Mouse (Mus musculus): ENCODE results near the gene Usb1.
"Not testable (repeated sequence)": the region's sequence is repeated elsewhere in the genome, so short reads cannot be mapped to it uniquely, and the experiment has no call there.

Usb1 gene

GRCm38 (mm10) chr8:95374429-95374828 lies 42.3 kb downstream of the Usb1 start:
- DNase-seq (ENCODE audit: low spot score) = no peak

DNA sequence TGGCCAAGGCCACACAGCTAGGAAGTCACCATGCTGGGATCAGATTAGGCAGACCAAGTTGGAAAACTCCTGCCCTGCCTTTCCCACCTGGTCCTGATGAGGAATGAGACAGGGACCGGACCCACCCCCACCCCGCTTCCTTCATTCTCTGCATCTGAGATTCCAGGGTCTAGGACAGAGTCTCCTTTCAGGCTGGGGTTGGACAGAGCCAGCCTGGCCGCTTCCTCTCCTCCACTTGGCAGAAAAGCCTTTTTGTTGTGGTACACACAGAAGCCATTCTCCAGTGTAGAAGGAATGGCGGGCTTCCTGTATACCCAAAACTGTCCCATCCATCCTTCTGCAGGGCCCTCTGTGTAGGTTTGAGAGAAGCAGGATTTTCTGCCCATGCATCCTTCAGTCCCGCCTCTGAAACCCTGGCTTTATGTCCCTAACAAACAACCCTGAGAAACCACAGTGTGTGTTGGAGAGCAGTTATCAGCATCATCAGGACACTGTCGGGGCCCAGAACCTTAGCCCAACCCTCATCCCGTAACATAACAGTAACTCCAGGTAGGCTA lies 43.4 kb downstream of the Usb1 start:
- no peak for DNase-seq (ENCODE audit: low spot score)

- no peak for DNase-seq (ENCODE audit: low spot score)
Measured at GRCm38 (mm10) chr8:95376309-95376999, 44.4 kb downstream of the Usb1 start.

- no peak for DNase-seq (ENCODE audit: low spot score)
Measured at GRCm38 (mm10) chr8:95377101-95377500, 45.0 kb downstream of the Usb1 start.

- DNase-seq (ENCODE audit: low spot score) = no peak
Measured at GRCm38 (mm10) chr8:95377863-95378291, 45.8 kb downstream of the Usb1 start.

DNA sequence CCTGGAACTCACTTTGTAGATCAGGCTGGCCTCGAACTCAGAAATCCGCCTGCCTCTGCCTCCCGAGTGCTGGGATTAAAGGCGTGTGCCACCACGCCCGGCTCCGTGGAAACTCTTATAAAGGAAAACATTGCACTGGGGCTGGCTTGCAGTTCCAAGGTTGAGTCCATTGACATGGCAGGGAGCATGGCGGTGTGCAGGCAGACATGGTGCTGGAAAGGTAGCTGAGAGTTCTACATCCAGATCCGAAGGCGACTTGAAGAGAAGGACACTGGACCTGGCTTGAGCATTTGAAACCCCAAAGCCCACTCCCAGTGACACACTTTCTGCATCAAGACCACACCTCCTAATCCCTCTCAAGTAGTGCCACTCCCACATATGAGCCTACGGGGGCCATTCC lies 46.8 kb downstream of the Usb1 start:
- DNase-seq (ENCODE audit: low spot score) = not testable (repeated sequence)

DNA sequence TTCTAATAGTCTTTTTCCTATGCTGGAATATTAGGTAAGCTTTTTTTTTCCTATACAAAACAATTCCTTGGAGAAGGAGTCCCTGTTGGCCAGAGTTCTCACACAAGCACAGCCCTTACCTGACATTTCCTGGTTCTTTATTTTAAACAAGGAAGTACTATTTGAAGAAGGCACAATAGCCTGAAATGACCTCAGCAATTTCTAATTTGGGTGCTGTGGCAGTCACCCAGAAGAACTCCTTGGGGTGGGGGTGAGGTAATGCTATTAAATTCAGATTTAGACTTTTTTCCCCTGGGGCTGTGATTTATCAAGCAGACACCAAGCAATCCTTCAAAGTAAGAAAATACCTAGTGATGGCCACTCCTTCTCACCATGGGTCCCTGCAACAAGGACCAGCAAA lies 48.9 kb downstream of the Usb1 start:
- no peak for DNase-seq (ENCODE audit: low spot score)

DNA sequence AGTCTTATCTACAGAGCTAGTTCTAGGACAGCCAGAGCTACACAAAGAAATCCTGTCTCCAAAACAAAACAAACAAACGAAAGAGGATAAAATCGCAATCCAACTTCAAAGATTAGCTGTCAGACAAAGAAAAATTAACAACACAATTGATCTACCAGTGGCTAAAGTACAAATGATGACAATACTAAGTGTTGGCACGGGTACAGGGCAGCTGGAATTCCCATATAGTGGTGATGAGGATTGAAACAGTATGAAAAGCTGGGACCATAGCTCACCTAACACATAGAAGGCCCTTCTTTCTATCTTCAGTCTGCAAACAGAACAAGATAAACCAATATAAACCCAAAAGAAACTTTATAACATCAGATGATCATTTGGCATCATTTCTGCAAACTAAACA lies 49.5 kb downstream of the Usb1 start:
- DNase-seq (ENCODE audit: low spot score) = no peak

DNA sequence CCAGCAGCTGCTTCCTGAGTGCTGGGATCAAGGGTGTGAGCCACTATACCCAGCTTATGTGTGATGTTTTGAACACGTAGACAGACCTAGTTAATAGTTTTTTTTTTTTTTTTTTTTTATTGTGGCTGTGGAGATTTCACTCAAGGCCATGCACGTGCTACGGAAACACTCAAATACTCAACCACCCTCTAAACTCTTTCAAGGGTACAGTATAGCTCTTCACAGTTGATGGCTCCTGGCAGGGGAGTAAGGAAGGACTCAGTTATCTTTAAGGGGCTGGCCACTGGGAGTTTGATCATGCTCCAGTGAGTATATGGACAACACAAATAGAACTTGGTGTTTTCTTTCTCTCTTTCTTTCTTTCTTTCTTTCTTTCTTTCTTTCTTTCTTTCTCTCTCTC lies 52.4 kb downstream of the Usb1 start:
- DNase-seq (ENCODE audit: low spot score) = no peak

GRCm38 (mm10) chr8:95386037-95386436 lies 54.0 kb downstream of the Usb1 start:
- no peak for DNase-seq (ENCODE audit: low spot score)

DNA sequence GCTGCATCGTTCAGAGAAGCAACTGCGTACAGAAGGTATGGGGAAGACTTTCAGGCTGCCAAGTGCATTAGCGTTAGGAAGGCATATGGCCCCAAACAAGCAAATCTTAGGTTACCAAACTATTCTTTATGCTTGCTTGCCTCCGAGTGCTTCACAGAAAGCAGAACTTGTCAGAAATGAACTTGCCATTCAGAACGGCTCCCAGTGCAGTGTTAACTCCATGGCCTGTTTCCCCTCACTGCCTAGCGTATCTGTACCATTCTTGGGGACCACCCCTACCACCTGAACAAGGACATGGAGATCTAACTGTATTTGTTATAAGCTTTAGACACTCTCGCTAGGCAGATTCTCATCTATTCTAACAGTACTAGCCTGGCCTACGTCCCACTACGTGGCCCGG lies 55.1 kb downstream of the Usb1 start:
- no peak for DNase-seq (ENCODE audit: low spot score)

DNA sequence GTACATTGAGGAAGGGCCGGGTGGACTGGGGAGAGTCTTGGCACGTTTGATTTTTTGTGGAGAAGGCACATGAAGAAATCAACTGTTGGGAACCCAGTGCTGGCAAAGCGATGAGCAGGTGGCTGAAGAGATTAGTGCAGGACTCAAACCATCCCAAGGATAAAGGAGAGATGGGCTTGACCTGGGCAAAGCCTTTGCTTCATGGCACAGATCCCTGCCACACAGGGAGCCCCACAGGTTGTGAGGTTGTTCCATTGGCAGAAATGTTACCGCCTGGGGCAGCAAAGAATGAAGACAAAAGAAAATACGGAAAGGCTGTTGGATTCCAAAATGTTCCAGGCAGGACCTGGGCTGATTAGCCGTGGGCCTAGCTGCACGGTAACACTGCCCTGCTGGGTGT lies 55.9 kb downstream of the Usb1 start:
- DNase-seq (ENCODE audit: low spot score) = no peak

GRCm38 (mm10) chr8:95390312-95390711 lies 58.2 kb downstream of the Usb1 start:
- DNase-seq (ENCODE audit: low spot score) = no peak

- no peak for DNase-seq (ENCODE audit: low spot score)
Measured at GRCm38 (mm10) chr8:95391101-95391500, 59.0 kb downstream of the Usb1 start.

DNA sequence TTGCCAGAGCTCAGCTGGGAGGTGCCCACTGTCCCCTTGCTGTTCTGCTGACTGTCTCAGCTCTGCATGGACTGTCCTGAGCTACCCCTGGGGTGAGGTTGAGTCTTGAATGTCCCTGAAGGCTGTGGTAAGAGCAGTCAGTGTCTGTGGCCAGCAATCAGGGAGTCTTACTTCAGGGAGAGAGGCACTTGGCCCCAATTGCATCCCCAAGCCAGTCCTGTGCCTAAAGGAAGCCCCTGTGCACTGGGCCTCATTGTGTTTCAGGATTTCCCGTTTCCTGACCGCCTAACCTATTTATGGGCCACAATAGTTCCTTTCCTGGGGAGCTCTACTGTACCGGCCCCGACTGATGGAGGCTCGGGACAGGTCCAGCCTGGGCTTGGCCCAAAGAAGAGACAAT lies 60.5 kb downstream of the Usb1 start:
- no peak for DNase-seq (ENCODE audit: low spot score)

- DNase-seq (ENCODE audit: low spot score) = no peak
Measured at GRCm38 (mm10) chr8:95395186-95395918, 63.3 kb downstream of the Usb1 start.

- no peak for DNase-seq (ENCODE audit: low spot score)
Measured at GRCm38 (mm10) chr8:95396752-95397151, 64.7 kb downstream of the Usb1 start.
